Mouse (Mus musculus): ENCODE results near the gene Adam15.

DNA sequence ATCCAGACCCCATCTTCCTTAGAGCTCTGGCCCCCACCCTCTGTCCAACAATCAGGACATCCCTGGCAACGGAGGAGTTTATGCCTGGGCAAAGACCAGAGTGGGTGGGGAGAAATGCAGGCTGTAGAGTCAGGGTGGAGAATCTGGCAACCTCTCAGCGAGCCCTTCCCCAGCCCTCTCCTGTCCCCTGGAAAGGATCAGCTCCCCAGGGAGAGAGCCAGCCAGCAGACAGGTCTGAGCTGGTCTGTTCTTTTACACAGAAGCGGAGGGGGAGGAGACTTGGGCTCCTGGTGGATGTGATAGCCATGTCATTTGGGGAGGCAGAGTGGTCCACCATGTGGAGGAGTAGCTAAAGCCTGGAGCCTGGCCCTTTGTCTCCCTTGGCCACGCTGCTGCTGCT is 21.2 kb downstream of the Adam15 start:
- TF ChIP-seq POLR2A (IDR thresholded peaks at IDR 0.05; ENCODE audit: insufficient read depth, low read depth, low read length) (no peak), CTCF (IDR thresholded peaks at IDR 0.05; ENCODE audit: insufficient read depth, low read depth, low read length) (no peak)

All from olfactory bulb, adult 2 months (tissue).